Mouse (Mus musculus): ENCODE measurements around the gene Rasl12. TPM values are rescaled to one million over a fixed set of nuclear protein-coding genes. Genes with fewer than 3 reads are reported as not detected.

The Rasl12 gene
- total and polyA plus RNA-seq, 3 experiments: 0.13 TPM; not detected in 2

GRCm38 (mm10) chr9:65427511-65427910 is 29.2 kb downstream of the Rasl12 start:
- Histone ChIP-seq H3K4me3 (replicated peaks in 1 of 3; ENCODE audit: low read depth in 2 of 3, low read length in 2 of 3, poor library complexity in 1 of 3) (no peak overlapping the region), H3K4me2 (ENCODE audit: insufficient read depth, low read depth, poor library complexity, severe bottlenecking) (no peak overlapping the region), H3K4me1 (ENCODE audit: control insufficient read depth in 1 of 2, insufficient read depth in 2 of 2) (peaks cover 0 to 9% of the 10 kb centered on the region in 2 experiments; a peak in 2 of 4 replicates), H3K36me3 (replicated peaks in 1 of 2; ENCODE audit: control insufficient read depth in 1 of 2, insufficient read depth in 1 of 2, low read length in 1 of 2) (no peaks in the 10 kb centered on the region), H3K27me3 (replicated peaks) (no peaks in the 10 kb centered on the region), H3K9ac (ENCODE audit: insufficient read depth, low read depth) (no peak overlapping the region), H3K27ac (ENCODE audit: insufficient read depth, low read depth) (no peak overlapping the region), H3K9me3 (replicated peaks; ENCODE audit: low read length) (no peaks in the 10 kb centered on the region), H3K79me2 (replicated peaks; ENCODE audit: control insufficient read depth, extremely low read depth, insufficient read depth, poor library complexity, severe bottlenecking) (no peaks in the 10 kb centered on the region)
- dilution Hi-C loops (cut with MboI; ENCODE audit: extremely low pct_ligation_motif_present, extremely low pct_unique_long_range_greater_than_20kb, low sequenced_read_pairs): no loop called here
- TF ChIP-seq ZC3H11A (IDR thresholded peaks at IDR 0.05; ENCODE audit: low read depth, low read length) (no peak), KAT2A (IDR thresholded peaks at IDR 0.05; ENCODE audit: insufficient replicate concordance, low read length) (no peak), IRF4 (IDR thresholded peaks at IDR 0.05; ENCODE audit: low read depth, low read length) (no peak), MYC (IDR thresholded peaks at IDR 0.05; ENCODE audit: low read depth, low read length) (no peak), BHLHE40 (IDR thresholded peaks at IDR 0.05; ENCODE audit: low read depth, low read length) (no peak), CHD2 (IDR thresholded peaks at IDR 0.05; ENCODE audit: low read length) (no peak), POLR2AphosphoS2 (IDR thresholded peaks at IDR 0.05; ENCODE audit: low read depth, low read length) (no peak), JUND (conservative IDR thresholded peaks at IDR 0.05; ENCODE audit: low read depth, low read length) (no peak), ZNF384 (IDR thresholded peaks at IDR 0.05; ENCODE audit: low read depth, low read length) (no peak), NELFE (IDR thresholded peaks at IDR 0.05; ENCODE audit: low read depth, low read length) (no peak), USF1 (IDR thresholded peaks at IDR 0.05; ENCODE audit: low read depth, low read length) (no peak), USF2 (conservative IDR thresholded peaks at IDR 0.05; ENCODE audit: low read depth, low read length) (no peak), ETS1 (conservative IDR thresholded peaks at IDR 0.05; ENCODE audit: low read depth, low read length) (no peak), ZKSCAN1 (IDR thresholded peaks at IDR 0.05; ENCODE audit: borderline replicate concordance, low read depth, low read length) (no peak)
- no peak for DNase-seq (ENCODE audit: extremely low read depth)
- in situ Hi-C loops (cut with MboI; ENCODE audit: low pct_ligation_motif_present, low pct_unique_long_range_greater_than_20kb, low sequenced_read_pairs): loop anchor here (5.0 to 10.0 kb wide), 2 partner anchors 45 to 203 kb away; no protein-coding TSS in a partner anchor

- Histone ChIP-seq H3K4me3 (replicated peaks in 1 of 3; ENCODE audit: low read depth in 2 of 3, low read length in 2 of 3, poor library complexity in 1 of 3) (no peak overlapping the region), H3K36me3 (replicated peaks in 1 of 2; ENCODE audit: control insufficient read depth in 1 of 2, insufficient read depth in 1 of 2, low read length in 1 of 2) (no peaks in the 10 kb centered on the region), H3K79me2 (replicated peaks; ENCODE audit: control insufficient read depth, extremely low read depth, insufficient read depth, poor library complexity, severe bottlenecking) (no peaks in the 10 kb centered on the region), H3K4me1 (ENCODE audit: control insufficient read depth in 1 of 2, insufficient read depth in 2 of 2) (peaks cover 0 to 9% of the 10 kb centered on the region in 2 experiments; a peak in 2 of 4 replicates), H3K9me3 (replicated peaks; ENCODE audit: low read length) (no peaks in the 10 kb centered on the region), H3K27me3 (replicated peaks) (no peaks in the 10 kb centered on the region), H3K4me2 (ENCODE audit: insufficient read depth, low read depth, poor library complexity, severe bottlenecking) (no peak overlapping the region), H3K27ac (ENCODE audit: insufficient read depth, low read depth) (no peak overlapping the region), H3K9ac (ENCODE audit: insufficient read depth, low read depth) (no peak overlapping the region)
- TF ChIP-seq JUN (IDR thresholded peaks at IDR 0.05; ENCODE audit: insufficient read depth, low read depth, low read length) (no peak), JUND (conservative IDR thresholded peaks at IDR 0.05; ENCODE audit: low read depth, low read length) (no peak), TCF12 (IDR thresholded peaks at IDR 0.05; ENCODE audit: low read depth, low read length) (no peak), SIN3A (IDR thresholded peaks at IDR 0.05; ENCODE audit: low read length) (no peak), ZKSCAN1 (IDR thresholded peaks at IDR 0.05; ENCODE audit: borderline replicate concordance, low read depth, low read length) (no peak), USF2 (conservative IDR thresholded peaks at IDR 0.05; ENCODE audit: low read depth, low read length) (no peak), NRF1 (IDR thresholded peaks at IDR 0.05; ENCODE audit: low read depth, low read length) (no peak), ZC3H11A (IDR thresholded peaks at IDR 0.05; ENCODE audit: low read depth, low read length) (no peak), MAX (IDR thresholded peaks at IDR 0.05; ENCODE audit: low read length) (no peak), CHD1 (IDR thresholded peaks at IDR 0.05; ENCODE audit: low read depth, low read length) (no peak), E2F4 (IDR thresholded peaks at IDR 0.05; ENCODE audit: insufficient replicate concordance, low read depth, low read length) (no peak), HCFC1 (IDR thresholded peaks at IDR 0.05; ENCODE audit: low read depth, low read length) (no peak), USF1 (IDR thresholded peaks at IDR 0.05; ENCODE audit: low read depth, low read length) (no peak), MYC (IDR thresholded peaks at IDR 0.05; ENCODE audit: low read depth, low read length) (no peak), EP300 (IDR thresholded peaks at IDR 0.05; ENCODE audit: low read length) (no peak), CHD2 (IDR thresholded peaks at IDR 0.05; ENCODE audit: low read length) (no peak), CTCF (conservative IDR thresholded peaks at IDR 0.05 in 1 of 2, IDR thresholded peaks at IDR 0.05 in 1 of 2; ENCODE audit: low read depth in 2 of 2, low read length in 2 of 2) (no peak)
- dilution Hi-C loops (cut with MboI; ENCODE audit: extremely low pct_ligation_motif_present, extremely low pct_unique_long_range_greater_than_20kb, low sequenced_read_pairs): no loop called here
- in situ Hi-C loops (cut with MboI; ENCODE audit: low pct_ligation_motif_present, low pct_unique_long_range_greater_than_20kb, low sequenced_read_pairs): loop anchor here (5.0 to 10.0 kb wide), 2 partner anchors 46 to 203 kb away; no protein-coding TSS in a partner anchor
- no peak for DNase-seq (ENCODE audit: extremely low read depth)
Measured at GRCm38 (mm10) chr9:65428003-65428402, 29.7 kb downstream of the Rasl12 start.

All from CH12.LX (cell line).